Mouse (Mus musculus) layer of hippocampus, adult 11-12 months (tissue): ENCODE measurements around the gene Atxn2l.

ENCODE experiments used
- DNase-seq: peaks from one replicate; pipeline ENCODE4 v3.0.0; 2022; ENCODE audit warnings: low spot score

Gene Atxn2l

DNA sequence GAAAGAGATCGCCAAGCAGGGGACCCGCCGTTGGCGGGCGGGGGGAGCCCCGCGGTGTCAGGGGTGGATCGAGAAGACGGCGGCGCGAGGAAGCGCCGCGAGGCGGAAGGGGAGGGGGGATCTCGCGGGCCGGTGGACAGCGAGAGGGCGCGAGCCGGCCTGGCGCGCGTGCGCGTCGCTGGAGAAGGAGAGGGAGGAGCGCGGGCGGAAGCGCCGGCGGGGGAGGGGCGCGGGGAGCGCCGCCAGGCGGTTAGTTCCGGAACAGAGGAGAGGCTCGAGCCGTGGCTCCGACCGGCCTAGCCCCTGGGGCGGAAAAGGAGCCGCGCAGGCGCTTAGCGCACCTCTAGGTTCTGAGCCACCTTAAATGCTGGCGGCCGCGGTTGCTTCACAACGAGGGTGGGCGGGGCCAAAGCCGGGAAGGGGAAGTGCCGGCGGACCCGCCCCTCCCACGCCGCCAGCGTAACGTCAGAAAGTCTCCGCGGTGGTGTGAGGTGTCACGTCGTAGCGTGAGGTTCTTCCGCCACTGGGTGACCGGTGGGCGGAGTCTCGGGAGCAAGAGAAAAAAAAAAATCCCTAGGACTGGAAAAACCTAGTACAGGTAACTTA, at the start of gene Atxn2l:
TSS of gene Atxn2l (minus strand) at position 165 of the 606 bp plus-strand sequence.
- peak; percentile 99 for DNase-seq

DNA sequence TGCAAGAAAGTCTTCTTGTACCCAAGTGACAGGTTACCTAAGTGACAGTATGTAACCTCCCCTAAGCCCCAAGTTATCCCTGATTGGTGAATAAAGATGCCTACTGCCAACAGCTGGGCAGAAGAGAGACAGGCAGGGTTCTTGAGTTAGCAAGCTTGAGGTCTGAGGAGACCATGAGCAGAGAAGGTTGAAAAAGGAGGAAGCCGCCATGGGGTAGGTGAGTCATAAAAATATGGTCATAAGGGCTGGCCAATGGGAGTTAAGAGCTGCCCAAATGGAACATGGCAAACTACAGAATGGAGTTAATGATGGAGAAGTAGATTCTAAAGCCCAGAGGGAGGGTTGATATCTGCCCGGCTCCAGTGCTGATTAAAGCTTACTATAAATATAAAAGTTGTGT, 42.4 kb upstream of the Atxn2l start:
- DNase-seq: no peak

- DNase-seq: no peak
These were observed 38.4 kb upstream of the Atxn2l start for GRCm38 (mm10) chr7:126541661-126542060.

DNA sequence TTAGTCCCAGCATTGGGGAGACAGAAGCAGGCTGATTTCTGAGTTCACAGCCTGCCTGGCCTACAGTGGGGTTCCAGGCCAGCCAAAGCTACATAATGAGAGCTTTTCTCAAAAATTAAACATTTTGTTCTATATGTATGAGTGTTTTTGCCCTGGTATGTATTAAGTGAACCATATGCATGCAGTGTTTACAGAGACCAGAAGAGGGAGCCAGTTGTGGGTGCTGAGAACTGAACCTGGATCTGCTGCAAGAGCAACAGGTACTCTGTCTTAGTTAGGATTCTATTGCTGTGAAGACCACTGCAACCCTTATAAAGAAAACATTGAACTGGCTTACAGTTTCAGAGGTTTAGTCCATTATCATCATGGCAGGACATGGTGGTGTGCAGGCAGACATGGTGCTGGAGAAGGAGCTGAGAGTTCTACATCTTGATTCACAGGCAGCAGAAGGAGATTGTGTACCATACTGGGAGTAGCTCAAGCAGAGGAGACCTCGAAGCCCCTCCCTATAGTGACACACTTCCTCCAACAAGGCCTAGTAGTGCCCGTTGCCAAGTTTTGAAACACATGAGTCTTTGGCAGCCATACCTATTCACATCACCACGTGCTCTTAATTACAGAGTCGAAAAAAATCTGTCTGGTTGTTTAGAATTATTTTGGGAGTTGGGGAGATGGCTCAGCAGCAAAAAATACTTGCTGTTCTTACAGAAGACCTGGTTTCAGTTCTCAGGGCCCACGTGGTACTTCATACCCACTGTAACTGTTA, 34.8 kb upstream of the Atxn2l start:
- DNase-seq: peak; percentile 21

GRCm38 (mm10) chr7:126536466-126536865, 33.2 kb upstream of the Atxn2l start:
- DNase-seq: no peak

- no peak for DNase-seq
These were observed 32.5 kb upstream of the Atxn2l start for GRCm38 (mm10) chr7:126535766-126536165.

- no peak for DNase-seq
These were observed 30.2 kb upstream of the Atxn2l start for GRCm38 (mm10) chr7:126533434-126533833.

DNA sequence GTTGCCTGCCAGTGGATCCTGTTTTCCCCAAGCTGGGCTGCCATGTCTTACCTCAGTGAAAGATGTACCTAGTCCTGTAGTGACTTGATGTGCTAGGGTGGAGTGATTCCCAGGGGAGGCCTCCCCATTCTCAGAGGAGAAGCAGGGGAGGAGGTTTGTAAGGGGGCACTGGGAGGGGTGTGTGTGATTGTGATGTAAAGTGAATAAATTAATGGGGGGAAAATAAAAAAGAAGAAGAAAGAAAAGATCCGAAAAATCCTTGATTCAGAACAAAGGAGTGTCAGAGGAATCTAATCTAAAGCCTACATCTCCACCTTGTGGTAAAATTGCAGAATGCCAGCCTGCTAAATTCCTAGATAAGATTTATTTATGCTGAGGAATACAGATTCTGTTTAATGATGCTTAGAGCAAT, 24.9 kb upstream of the Atxn2l start:
- DNase-seq: peak; percentile 43

GRCm38 (mm10) chr7:126523316-126523715, 20.1 kb upstream of the Atxn2l start:
- DNase-seq: no peak

DNA sequence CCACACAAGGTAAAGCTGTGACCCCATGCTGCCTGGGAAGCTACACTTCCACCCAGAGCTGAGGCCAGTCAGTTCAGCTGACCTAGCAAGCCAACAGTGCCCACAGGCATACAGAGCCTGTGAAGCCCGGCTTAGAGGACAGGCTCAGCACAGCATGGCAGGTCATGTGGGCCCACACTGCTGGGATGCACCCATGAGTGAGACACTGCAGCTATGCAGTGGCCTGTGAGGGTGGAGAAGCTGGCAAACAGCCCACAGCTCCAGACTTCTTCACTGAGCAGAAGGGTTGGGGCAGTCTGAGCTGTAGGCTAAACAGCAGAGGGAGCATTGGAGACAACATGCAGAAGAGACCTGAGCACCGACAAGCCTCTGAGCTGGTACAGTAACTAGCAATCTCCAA, 16.3 kb upstream of the Atxn2l start:
- peak; percentile 41 for DNase-seq

GRCm38 (mm10) chr7:126518261-126518941, 15.2 kb upstream of the Atxn2l start:
- DNase-seq: no peak

GRCm38 (mm10) chr7:126511287-126511686, 8.1 kb upstream of the Atxn2l start:
- no peak for DNase-seq

DNA sequence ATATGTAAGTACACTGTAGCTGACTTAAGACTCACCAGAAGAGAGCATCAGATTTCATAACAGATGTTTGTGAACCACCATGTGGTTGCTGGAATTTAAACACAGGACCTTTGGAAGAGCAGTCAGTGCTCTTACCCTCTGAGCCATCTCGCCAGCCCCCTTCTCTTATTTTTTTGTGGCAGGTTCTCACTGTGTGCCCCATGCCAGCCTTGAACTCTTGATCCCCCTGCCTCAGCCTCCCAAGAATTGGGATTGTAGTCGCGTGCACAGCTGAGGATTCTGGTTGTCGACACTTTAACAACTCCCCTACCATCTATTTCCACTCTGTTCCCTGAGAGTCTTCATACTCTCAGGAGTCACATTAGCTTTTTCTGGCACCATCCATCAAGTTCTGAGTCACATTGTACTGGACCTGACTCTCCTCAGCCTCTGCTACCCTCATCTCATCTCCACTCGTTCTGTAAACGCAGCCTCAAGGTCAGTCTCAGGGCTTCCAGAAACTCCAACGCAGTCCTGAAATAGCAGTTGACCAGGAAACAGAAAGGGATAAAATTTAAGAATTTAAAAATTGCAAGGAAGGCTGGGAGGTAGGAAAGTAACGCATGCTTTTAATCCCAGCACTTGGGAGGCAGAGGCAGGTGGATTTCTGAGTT, 4.0 kb upstream of the Atxn2l start:
- no peak for DNase-seq

DNA sequence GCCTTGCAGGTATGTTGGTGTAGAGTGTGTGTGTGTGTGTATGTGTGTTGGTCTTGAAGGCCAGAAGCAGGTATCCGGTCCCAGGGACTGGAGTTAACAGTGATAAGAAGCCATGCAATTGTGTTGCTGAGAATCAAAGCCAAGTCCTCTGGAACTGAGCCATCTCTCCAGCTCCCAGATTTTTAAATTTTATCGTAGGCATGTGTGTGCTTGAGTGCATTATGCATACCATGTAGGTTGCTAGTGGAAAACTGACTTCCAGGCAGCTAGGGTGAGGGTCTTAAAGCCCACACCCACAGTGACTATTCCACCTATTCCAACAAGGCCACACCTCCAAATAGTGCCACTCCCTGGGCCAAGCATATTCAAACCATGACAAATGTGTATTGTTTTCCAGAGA, 1.7 kb upstream of the Atxn2l start:
- DNase-seq: no peak

DNA sequence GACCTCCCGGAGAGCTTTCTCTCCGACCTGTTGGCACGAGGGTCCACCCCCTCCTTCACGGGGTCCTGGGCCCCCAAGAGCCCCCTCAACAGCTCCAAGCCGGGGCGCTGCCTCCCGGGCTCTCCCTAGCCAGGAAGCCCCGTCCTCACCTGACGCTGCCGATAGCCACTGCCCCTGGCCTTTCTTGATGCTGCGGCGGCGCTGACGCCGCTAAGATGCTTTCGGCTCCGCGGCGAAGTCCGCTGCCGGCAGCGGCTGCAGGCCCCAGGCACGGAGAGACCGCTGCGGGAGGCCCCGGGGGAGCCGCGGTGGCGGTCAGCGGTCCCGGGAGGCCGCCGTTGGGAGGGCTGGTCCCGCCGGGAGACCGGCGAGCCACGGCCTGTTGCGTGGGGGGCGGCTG, 486 bp downstream of the Atxn2l start:
- DNase-seq: no peak

- peak; percentile 94 for DNase-seq
These were observed 1.1 kb downstream of the Atxn2l start for GRCm38 (mm10) chr7:126502023-126502741.

- DNase-seq: no peak
These were observed 1.6 kb downstream of the Atxn2l start for GRCm38 (mm10) chr7:126501684-126502022.

GRCm38 (mm10) chr7:126499416-126499815, 3.8 kb downstream of the Atxn2l start:
- no peak for DNase-seq

- DNase-seq: no peak
These were observed 5.3 kb downstream of the Atxn2l start for GRCm38 (mm10) chr7:126497966-126498365.

DNA sequence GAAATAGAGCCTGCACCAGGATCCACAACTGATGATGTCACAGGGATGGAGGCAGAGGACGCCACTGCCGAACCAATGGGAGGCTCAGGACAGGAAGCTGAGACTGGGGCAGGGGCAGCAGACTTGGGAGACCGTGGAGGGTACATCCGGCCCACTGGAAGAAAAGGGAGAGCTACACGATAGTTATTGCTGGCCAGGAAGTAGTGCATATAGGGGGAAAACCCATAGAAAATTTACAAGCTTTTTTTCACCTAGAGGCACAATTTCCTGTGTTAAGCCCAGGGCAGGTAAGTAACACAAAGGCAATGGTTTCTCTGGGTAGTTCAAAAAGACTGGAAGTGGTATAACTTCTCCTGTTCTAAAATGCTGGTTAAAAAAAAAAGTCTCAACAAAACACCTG, 6.8 kb downstream of the Atxn2l start:
- DNase-seq: no peak

- DNase-seq: no peak
These were observed 9.1 kb downstream of the Atxn2l start for GRCm38 (mm10) chr7:126494120-126494519.

DNA sequence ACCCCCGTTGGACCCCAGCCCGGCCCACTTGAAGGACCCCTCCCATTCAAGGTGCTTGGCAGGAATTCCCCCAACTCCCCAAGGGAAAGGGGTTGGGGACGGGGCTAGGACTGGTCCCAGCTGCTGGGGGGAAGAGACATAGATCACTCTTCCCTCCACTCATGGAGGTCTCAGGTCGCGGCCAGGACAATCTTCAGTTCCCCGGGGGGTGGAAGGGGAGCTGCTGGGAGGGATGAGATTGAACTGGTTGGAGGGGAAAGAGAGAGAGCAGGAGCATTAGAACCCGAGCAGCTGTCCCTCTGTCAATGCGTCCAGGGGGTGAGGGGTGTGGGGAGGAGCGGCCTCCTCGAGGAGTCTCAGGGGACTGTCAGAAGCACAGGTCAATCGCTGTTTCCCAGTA, 11.3 kb downstream of the Atxn2l start:
- DNase-seq: no peak
